Mouse (Mus musculus) spleen, embryonic (tissue): ENCODE results near the gene Gm28043.

Experiments used
- CTCF ChIA-PET: fragments of 350-600 bp; sonication (Branson Sonifier 250); formaldehyde crosslinking; loops from one replicate; lab custom pipeline; 2022; lab: Charles Lee

Gene Gm28043

GRCm38 (mm10) chr17:29737849-29738804 is 123.5 kb downstream of the Gm28043 start:
- CTCF ChIA-PET, result interaction anchor here (0.7 kb wide), 1 partner anchor 9 kb away, joined by 10 read pairs; no protein-coding TSS in a partner anchor

- CTCF ChIA-PET, result interaction anchor here (0.6 kb wide), 1 partner anchor 9 kb away, joined by 10 read pairs; no protein-coding TSS in a partner anchor
These were observed 132.8 kb downstream of the Gm28043 start for GRCm38 (mm10) chr17:29747466-29747865.
